Mouse (Mus musculus): ENCODE data around the gene Oxld1.

DNA sequence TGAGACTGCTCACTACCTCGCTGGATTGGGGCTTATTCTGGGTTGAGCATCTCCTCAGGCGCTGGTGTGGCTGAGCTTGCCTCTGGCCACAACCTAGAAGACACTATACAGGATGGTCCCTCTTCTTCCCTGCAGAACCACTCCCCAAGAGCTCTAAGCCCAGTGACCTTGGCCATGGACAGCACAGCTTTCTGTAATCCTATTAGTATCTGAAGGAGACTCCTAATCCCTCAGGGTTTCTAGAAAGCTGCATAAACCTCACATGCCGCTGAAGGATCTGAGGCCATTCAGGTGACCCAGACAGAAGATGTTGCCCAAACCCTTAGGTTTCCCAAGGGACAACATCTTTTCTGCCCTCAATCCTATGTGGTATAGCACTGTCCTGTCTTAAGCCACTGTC, 5.6 kb downstream of the Oxld1 start:
- TF ChIP-seq POLR2A (IDR thresholded peaks at IDR 0.05; ENCODE audit: low read depth, low read length) (no peak), SIN3A (IDR thresholded peaks at IDR 0.05; ENCODE audit: low read length) (no peak), SMC3 (IDR thresholded peaks at IDR 0.05; ENCODE audit: low read depth, low read length) (no peak), CTCF (conservative IDR thresholded peaks at IDR 0.05 in 1 of 2, IDR thresholded peaks at IDR 0.05 in 1 of 2; ENCODE audit: low read depth in 2 of 2, low read length in 2 of 2) (no peak), RAD21 (IDR thresholded peaks at IDR 0.05; ENCODE audit: low read depth, low read length) (no peak), ZKSCAN1 (IDR thresholded peaks at IDR 0.05; ENCODE audit: borderline replicate concordance, low read depth, low read length) (no peak), USF1 (IDR thresholded peaks at IDR 0.05; ENCODE audit: low read depth, low read length) (no peak), JUND (conservative IDR thresholded peaks at IDR 0.05; ENCODE audit: low read depth, low read length) (no peak), PAX5 (IDR thresholded peaks at IDR 0.05; ENCODE audit: low read length) (no peak), NELFE (IDR thresholded peaks at IDR 0.05; ENCODE audit: low read depth, low read length) (no peak), JUN (IDR thresholded peaks at IDR 0.05; ENCODE audit: insufficient read depth, low read depth, low read length) (no peak)

Data from CH12.LX (cell line).